Mouse (Mus musculus) testis, adult 10 weeks (tissue): ENCODE data around the gene Itpk1. TPM values are rescaled to one million over a fixed set of nuclear protein-coding genes. Genes with fewer than 3 reads are reported as not detected.

Experiments used
- polyA plus RNA-seq: library from polyadenylated mRNA; stranded (reverse); fragments of 350-450 nt; fragmentation: Illumina TruSeq; extraction: RNeasy Lipid Tissue Mini Kit (QIAGEN cat#74804); gene quantifications from one replicate; pipeline ENCODE4 v1.2.3, GENCODE M21; 2014; ENCODE audit warnings: low read depth, low replicate concordance

Itpk1 gene
- 1.3 TPM for polyA plus RNA-seq

GRCm38 (mm10) chr12:102704457-102705198 lies at the start of gene Itpk1:
Gene Itpk1, minus strand, starts transcription at chr12:102704930.

GRCm38 (mm10) chr12:102743589-102744574 lies 39.2 kb upstream of the Itpk1 start, which contains the start of the genes Moap1 and Tmem251:
Gene Moap1, minus strand, starts transcription at chr12:102743661.
Gene Tmem251, plus strand, starts transcription at chr12:102743762.

GRCm38 (mm10) chr12:102554721-102555516 lies 149.8 kb downstream of the Itpk1 start, which contains the start of gene Chga:
Gene Chga, plus strand, starts transcription at chr12:102554969.

Other genes with a start within 250 kb of the Itpk1 start
- 77.7 TPM for gene Golga5, start 235.8 kb downstream of the Itpk1 start, polyA plus RNA-seq
- gene Chga, start 150.0 kb downstream of the Itpk1 start, polyA plus RNA-seq: 0.95 TPM
- gene Moap1, start 38.7 kb upstream of the Itpk1 start, polyA plus RNA-seq: 57.4 TPM
- gene Tmem251, start 38.8 kb upstream of the Itpk1 start, polyA plus RNA-seq: 3.4 TPM
- gene Gm28051, start 52.8 kb upstream of the Itpk1 start, polyA plus RNA-seq: not detected
- 9.2 TPM for gene Gon7, start 52.9 kb upstream of the Itpk1 start, polyA plus RNA-seq
- gene Ubr7, start 53.0 kb upstream of the Itpk1 start, polyA plus RNA-seq: 106 TPM
- gene Gm20604, start 53.7 kb upstream of the Itpk1 start, polyA plus RNA-seq: 74.1 TPM
- gene Btbd7, start 173.5 kb upstream of the Itpk1 start, polyA plus RNA-seq: 61.4 TPM
- 900 TPM for gene Cox8c, start 194.4 kb upstream of the Itpk1 start, polyA plus RNA-seq
- 0.69 TPM for gene Unc79, start 243.9 kb upstream of the Itpk1 start, polyA plus RNA-seq